Mouse (Mus musculus): ENCODE results near the gene Lrrfip1.

GRCm38 (mm10) chr1:91053218-91054073 lies 54.9 kb downstream of the Lrrfip1 start:
- TF ChIP-seq MAX (IDR thresholded peaks at IDR 0.05; ENCODE audit: low read depth) (no peak), E2F4 (IDR thresholded peaks at IDR 0.05; ENCODE audit: insufficient read depth) (no peak)
